Mouse (Mus musculus): ENCODE results near the gene Msrb3.
"Not testable (repeated sequence)": the region's sequence is repeated elsewhere in the genome, so short reads cannot be mapped to it uniquely, and the experiment has no call there.

The Msrb3 gene

DNA sequence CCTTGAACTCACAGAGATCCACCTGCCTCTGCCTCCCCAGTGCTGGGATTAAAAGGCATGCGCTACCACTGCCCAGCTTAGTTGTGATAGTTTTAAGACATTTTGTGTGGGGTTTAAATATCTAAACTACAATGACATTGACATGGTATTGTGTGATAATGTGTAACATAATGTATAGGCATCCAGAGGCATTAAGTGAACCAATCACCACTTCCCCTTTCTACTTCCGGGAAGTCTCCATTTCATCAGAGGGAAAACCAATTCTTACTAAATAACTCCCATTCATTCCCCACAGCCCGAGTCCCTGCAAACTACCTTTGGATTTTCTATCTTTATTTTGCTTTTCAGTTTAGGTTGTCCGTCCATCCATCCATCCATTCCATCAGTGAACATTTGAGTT lies 90.7 kb downstream of the Msrb3 start:
- no peak for DNase-seq

DNA sequence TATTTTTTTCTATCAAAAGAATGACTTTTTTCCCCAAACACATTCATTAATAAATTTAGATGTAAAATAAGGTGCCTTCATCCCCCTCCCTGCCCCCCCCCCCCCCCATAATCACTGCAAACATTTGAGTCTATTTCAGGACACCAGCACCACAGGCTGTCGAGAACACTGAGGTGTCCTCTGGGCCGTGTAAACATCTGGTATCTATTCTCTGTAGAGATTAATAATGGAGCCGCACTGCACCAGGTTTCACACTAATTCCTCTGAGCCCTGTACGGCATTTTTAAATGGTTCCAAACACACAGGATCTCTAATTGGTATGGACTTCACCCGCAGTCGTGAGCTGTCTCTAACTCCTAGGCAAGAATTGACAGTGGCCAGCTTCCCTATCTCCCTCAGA lies 97.8 kb downstream of the Msrb3 start:
- DNase-seq: no peak

DNA sequence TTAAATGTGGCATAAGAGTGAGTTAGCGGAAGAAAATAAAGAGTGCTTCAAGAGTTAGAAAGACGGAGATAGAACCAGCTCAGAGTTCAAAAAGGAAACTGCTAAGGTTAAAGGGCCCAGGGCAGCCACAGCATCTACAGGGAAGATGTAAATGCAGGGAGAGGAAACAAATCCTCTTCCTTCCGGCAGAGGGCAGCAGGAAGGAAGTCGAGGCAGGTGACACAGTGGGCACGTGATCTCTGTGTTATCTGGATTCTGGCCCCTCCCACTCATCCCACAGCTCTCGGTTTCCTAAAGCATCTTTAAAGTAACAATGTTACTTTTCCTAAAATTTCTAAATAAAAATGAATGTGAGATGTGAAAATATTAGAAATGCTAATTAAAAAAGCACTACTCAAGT lies 99.4 kb downstream of the Msrb3 start:
- DNase-seq: no peak

GRCm38 (mm10) chr10:120796749-120797148 lies 102.2 kb downstream of the Msrb3 start:
- DNase-seq: no peak

GRCm38 (mm10) chr10:120794391-120794817 lies 104.5 kb downstream of the Msrb3 start:
- no peak for DNase-seq

DNA sequence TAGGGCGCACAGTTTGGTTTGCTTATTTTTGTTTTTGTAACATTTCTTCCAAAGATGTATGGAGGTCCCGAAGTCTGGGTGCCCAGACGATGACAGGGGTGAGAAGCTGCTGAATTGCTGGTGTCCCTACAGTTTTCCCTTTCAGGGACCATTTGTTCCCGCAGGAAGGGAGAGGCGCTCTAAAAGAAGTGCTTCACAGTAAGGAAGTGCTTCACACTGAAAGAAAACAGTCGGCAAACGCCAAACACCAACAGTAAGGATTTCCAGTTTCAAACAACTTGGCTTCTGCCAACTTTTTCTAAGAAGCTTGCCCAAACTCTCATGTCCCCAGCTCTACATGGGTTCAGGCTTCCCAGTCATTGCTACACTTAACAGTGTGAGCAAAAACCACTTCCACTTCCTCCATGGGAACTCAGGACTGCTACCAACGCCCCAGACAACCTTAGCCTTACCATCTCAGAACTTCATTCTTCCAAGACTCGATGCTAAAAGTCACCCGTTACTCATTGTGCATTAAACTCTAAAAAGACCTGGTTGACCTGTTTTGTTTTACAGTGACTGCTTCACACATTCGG lies 106.6 kb downstream of the Msrb3 start:
- no peak for DNase-seq

DNA sequence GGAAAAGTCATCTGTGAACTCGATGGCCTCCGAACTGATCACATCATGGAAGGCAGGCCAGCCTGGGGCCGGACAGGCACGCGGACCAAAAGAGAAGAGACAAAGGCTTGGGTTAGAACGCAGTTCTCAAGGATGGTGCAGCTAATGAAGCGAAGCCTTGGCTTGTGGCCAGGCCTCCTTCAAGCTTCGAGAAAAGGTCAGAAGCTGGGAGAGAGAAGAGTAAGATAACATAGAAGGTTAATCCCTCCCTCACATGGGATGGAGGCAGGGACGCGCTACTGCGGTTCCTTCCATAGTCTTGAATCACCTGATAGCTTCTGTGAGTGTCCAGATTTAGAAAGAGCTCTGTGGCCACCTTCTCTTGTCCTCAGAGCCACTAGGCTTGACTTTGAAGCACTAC lies 107.5 kb downstream of the Msrb3 start:
- no peak for DNase-seq

- no peak for DNase-seq
Observed at GRCm38 (mm10) chr10:120787202-120787601, 111.7 kb downstream of the Msrb3 start.

DNA sequence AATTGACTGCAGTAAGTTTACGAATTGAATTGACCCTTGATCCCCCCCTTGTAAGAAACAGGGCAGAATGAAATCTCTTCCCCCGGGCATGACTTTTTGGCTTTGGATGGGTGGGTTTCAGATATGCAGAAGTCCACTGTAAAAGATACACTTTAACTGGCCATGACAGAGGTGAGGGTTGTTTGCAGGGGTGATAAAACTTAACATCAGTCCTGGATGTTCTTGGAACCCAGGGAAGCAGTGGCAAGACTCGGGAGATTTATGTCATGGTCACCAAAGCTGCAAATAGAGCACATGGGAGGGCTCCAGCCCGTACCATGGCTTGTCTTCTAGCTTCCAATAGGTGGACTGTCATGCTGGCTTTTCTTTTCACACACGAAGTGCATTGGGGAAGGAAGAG lies 114.4 kb downstream of the Msrb3 start:
- no peak for DNase-seq

DNA sequence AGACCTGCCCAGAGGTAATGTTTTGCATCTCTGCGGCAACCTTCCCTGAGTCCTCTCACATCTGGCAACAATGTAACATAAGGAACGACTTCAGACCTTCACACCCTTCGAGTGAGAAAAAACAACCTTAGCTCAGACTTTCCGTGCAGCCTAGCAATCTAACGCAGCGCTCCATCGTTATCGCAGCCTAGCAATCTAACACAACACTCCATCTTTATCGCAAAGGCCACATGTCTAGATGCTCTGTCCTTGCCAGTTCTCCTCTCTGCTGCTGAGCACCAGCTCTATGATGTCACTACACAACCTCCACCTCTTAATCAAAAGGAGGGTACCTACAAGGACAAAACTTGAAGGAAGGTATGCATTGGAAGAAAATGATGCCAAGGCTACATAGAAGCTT lies 115.5 kb downstream of the Msrb3 start:
- DNase-seq: no peak

DNA sequence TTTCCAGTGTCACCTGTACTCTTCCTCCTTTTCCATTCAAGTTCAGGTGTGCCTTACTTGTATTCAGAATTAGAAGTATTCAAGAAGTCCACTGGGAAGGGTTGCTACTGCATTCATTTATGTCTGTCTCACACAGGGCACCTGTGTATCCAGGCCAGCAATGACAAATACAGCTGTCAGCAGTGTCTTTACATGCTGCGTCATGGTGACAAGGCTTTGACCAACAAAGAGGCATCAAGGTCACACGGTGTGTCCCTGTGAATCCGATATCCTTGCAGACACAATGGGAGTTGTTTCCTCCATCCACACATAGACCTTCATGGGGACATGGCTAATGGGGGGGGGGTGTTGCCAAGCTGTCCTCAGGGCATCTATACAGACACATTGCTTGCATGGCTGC lies 121.4 kb downstream of the Msrb3 start:
- DNase-seq: no peak

- no peak for DNase-seq
Observed at GRCm38 (mm10) chr10:120775361-120775760, 123.5 kb downstream of the Msrb3 start.

DNA sequence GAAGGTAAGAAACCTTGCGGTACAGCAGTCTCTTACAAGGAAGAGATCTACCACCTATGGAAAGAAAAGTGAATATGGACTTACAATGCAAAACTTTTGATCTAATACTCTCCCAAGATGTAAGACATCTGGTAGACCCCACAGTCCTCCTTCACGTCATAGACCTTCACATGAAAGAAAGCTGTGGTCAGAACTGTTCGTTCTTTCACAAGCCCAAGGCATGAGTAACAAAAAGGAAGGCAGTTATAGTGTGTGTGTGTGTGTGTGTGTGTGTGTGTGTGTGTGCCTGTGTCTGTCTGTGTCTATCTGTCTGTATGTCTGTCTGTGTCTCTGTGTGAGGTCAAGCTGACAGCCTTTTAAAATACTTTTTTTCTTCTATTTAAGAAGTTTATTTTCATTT lies 131.5 kb downstream of the Msrb3 start:
- no peak for DNase-seq

DNA sequence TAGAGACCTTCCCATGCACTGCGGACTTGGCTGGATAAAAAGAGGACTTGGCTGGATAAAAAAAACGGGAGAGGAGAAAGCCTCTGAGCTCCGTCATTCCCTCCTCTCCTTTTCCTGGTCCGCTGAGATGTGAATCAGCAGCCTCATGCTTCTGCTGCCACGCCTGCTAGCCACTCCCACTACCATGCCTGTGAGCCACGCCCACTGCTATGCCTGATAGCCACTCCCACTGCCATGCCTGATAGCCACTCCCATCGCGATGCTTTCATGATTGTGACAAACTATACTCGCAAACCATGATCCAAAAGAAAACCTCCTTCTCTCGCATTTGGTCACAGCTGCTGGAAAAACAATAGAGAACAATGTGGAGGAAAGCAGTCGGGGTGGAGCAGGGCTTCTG lies 133.5 kb downstream of the Msrb3 start:
- DNase-seq: no peak

- DNase-seq: no peak
Observed at GRCm38 (mm10) chr10:120763656-120764466, 135.0 kb downstream of the Msrb3 start.

- DNase-seq: no peak
Observed at GRCm38 (mm10) chr10:120762958-120763357, 135.9 kb downstream of the Msrb3 start.

DNA sequence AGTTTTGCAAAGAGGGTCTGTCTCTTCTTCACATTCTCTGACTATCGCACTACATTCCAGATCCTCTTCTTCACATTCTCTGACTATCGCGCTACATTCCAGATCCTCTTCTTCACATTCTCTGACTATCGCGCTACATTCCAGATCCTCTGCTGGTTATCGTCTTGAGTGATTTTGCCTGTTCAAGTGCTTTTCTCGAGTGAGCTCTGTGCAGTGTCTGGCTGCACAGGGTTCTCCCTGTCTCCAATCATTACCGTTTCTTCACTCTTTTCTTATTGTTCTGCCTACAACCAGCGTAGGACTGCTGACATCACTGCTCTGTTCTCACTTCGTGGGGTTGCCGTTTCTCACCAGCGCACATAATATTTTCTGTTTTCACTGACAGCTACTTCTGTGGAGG lies 138.2 kb downstream of the Msrb3 start:
- no peak for DNase-seq

- DNase-seq: no peak
Observed at GRCm38 (mm10) chr10:120759883-120760282, 139.0 kb downstream of the Msrb3 start.

DNA sequence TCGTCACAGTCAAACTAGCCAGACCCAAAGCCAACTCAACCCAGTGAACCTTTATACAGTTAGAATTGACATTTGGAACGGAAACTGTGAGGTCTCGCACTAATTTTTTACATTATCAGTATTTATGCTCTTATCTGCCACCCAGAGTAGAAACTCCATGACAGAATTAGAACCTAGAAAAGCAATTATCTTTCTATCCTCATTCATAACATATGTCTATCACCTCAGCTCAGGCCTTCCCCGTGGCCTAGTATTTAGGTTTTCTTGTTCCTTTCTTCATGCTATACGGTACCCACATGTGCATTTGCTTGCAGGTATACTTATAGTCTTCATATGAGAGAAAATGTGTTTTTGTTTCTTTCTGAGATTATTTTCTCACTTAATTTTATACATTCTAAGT lies 146.4 kb downstream of the Msrb3 start:
- DNase-seq: no peak

DNA sequence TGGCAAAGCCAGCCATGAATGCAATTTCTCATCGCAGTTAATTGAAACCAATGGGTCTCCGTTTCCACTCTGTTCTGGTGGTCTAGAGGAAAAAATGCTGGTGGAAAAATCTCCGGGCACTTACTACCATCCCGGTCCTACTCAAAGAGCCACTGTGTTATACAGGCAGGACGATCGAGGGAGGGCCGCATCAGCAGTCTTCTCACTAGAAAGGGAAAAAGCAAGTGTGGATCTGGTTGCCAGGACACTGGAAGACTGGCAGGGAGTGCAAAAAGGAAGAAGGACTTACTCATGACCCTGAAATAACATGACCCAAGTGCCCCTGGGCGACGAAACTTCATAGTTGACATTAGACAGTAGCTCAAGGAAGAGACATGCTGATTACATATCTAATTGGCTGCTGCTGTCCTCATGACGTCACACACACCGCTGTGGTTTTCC lies 147.1 kb downstream of the Msrb3 start:
- no peak for DNase-seq

GRCm38 (mm10) chr10:120751295-120751722 lies 147.6 kb downstream of the Msrb3 start:
- no peak for DNase-seq

- DNase-seq: not testable (repeated sequence)
Observed at GRCm38 (mm10) chr10:120749556-120749955, 149.3 kb downstream of the Msrb3 start.

- DNase-seq: no peak
Observed at GRCm38 (mm10) chr10:120748156-120748555, 150.7 kb downstream of the Msrb3 start.

DNA sequence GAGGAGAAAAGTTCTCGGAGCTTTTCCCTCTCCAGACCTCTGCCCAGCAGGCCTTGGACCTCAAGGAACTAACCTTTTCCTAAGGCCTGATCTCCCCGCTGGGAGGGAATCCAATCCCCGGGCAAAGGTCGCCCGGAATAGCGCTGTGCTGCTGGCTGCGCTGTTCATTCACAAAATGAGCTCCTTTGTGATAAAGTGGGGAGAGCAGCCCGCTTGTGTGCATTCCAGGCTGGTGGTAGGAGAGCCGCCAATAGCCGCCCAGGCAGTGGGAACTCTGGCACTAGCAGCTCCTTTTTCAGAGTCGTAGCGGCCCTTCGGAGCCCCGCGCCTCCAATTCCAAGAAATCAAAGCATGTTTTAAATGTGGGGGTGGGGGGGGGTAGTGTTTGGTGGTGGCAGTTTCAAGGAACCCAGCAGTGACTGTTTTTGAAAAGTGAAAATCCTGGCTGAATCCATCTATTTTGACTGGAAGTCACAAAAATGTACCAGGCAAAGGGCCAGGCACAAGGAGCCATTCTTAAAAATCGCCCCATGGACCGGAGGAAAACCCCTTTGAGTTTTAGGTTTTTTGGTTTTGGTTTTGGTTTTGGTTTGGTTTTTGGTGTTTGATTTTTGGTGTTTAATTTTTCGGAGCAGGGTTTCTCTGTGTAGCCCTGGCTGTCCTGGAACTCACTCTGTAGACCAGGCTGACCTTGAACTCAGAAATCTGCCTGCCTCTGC lies 153.6 kb downstream of the Msrb3 start:
- DNase-seq: peak in 1 of 2 experiments; percentile 19

Measured in spleen, adult 18-20 months (tissue).